Comparison of ENCODE assay signal across 20 mouse cellular contexts in the genomic region with DNA sequence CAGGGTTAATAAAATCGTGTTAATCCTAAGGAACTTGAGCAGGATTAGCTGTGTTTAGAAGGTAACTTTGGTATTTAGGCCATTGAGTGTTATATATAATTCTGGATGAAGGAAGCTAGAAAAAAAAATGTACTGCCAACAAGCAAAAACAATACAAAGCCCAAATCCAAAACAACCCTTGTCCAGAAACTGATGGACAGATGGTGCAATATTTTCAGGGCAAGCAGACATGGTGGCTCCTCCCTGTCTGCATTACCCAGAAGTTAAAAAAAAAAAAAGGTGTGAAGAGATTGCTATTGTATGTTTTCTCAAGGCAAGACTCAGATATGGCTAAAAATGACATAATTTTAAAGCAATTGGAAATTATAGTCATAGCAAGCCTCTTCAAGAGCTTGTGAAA.
A peak's percentile ranks its signal among the peaks of the same experiment; 100 is the strongest.
DNase-seq lines count a peak whose midpoint lies in the region; ATAC-seq and TF ChIP-seq lines count a peak whose summit lies in the region.
"Had no signal": no experiment of that assay in that cellular context is flagged by ENCODE, and none has a peak within 500 bp of the region (broad histone marks: within the 10 kb centered on the region; RNA-seq: fewer than 3 reads in every experiment).

No protein-coding gene starts in this region.

- TF ChIP-seq CTCF in lung, postnatal 0 days (IDR thresholded peaks at IDR 0.05) = no peak

- 45% methylated on average over 1 of the region's 1 CpGs for WGBS in lung, postnatal 0 days

- intact Hi-C loops in left cerebral cortex, postnatal 4 days (cut with DNase I) = no loop called here

- no peaks in the 10 kb centered on the region for H3K9me3 ChIP-seq in lung, postnatal 0 days (ENCODE audit: low read length)
- H3K9me3 ChIP-seq: embryonic facial prominence, embryonic 13.5 days; forebrain, embryonic 13.5 days; heart, embryonic 13.5 days; hindbrain, embryonic 15.5 days had no signal

- no peaks in the 10 kb centered on the region for H3K4me1 ChIP-seq in lung, postnatal 0 days (ENCODE audit: insufficient read depth, low read depth, low read length)
- H3K4me1 ChIP-seq: embryonic facial prominence, embryonic 13.5 days; hindbrain, embryonic 15.5 days had no signal

- H3K36me3 ChIP-seq in lung, postnatal 0 days (ENCODE audit: insufficient read depth, low read length) = no peaks in the 10 kb centered on the region
- H3K36me3 ChIP-seq: embryonic facial prominence, embryonic 13.5 days; heart, embryonic 13.5 days; hindbrain, embryonic 15.5 days had no signal

- no peak for ATAC-seq in lung, postnatal 0 days
- ATAC-seq: activated CD4-positive, CD25-positive, alpha-beta regulatory T cell, adult 4 months; forebrain, embryonic 13.5 days; intestine, embryonic 16.5 days; Patski had no signal

- no peak for TF ChIP-seq EP300 in lung, postnatal 0 days (IDR thresholded peaks at IDR 0.05)

- peak; percentile 7 for DNase-seq in lung, postnatal 0 days (ENCODE audit: low spot score)
- no peak for DNase-seq in lung, postnatal 14 days
- peak; percentile 22 for DNase-seq in cerebellum, adult 11 months
- peak; percentile 80 for DNase-seq in cerebellum, adult 9-10 months
- DNase-seq in left cerebral cortex, postnatal 4 days = no peak
- no peak for DNase-seq in spleen, postnatal 36 days (ENCODE audit: low spot score in 2 of 2)
- DNase-seq: adrenal gland, adult 2 months; adrenal gland, postnatal 25 days; gastrocnemius, adult 2 months; gastrocnemius, postnatal 36 days; heart, adult 11 months; heart, postnatal 36 days had no signal

- no peaks in the 10 kb centered on the region for H3K27me3 ChIP-seq in lung, postnatal 0 days (replicated peaks; ENCODE audit: insufficient read depth, low read length)
- H3K27me3 ChIP-seq: CH12.LX; embryonic facial prominence, embryonic 13.5 days; forebrain, embryonic 13.5 days; heart, embryonic 13.5 days; hindbrain, embryonic 15.5 days; Patski had no signal

- no peak overlapping the region for H3K27ac ChIP-seq in lung, postnatal 0 days (ENCODE audit: low read length)
- H3K27ac ChIP-seq: embryonic facial prominence, embryonic 13.5 days; forebrain, embryonic 13.5 days; gastrocnemius, adult 2 months; heart, embryonic 13.5 days; hindbrain, embryonic 15.5 days had no signal

- no peak overlapping the region for H3K9ac ChIP-seq in lung, postnatal 0 days (replicated peaks; ENCODE audit: low read depth)
- H3K9ac ChIP-seq: embryonic facial prominence, embryonic 13.5 days; forebrain, embryonic 13.5 days; heart, embryonic 13.5 days; hindbrain, embryonic 15.5 days had no signal

- H3K4me3 ChIP-seq in lung, postnatal 0 days (ENCODE audit: low read depth, low read length) = no peak overlapping the region
- H3K4me3 ChIP-seq: embryonic facial prominence, embryonic 13.5 days; forebrain, embryonic 13.5 days; gastrocnemius, adult 2 months; heart, embryonic 13.5 days; hindbrain, embryonic 15.5 days had no signal

- H3K4me2 ChIP-seq in lung, postnatal 0 days (replicated peaks; ENCODE audit: low read depth, low read length) = no peak overlapping the region
- H3K4me2 ChIP-seq: embryonic facial prominence, embryonic 13.5 days; forebrain, embryonic 13.5 days; heart, embryonic 13.5 days; hindbrain, embryonic 15.5 days had no signal

Comparison
In these comparisons a context has a peak if more than half of its experiments do, and no peak if none do; other contexts are left out.
1. DNase-seq: peak in lung, postnatal 0 days (single experiment), cerebellum, adult 11 months (single experiment) and cerebellum, adult 9-10 months (single experiment); none in lung, postnatal 14 days (single experiment), left cerebral cortex, postnatal 4 days (single experiment) and spleen, postnatal 36 days (0 of 2).